Comparison of ENCODE assay signal across 12 mouse cellular contexts in genomic region chr14:55338010-55338409, GRCm38 (mm10).
DNase-seq lines count a peak whose midpoint lies in the region; ATAC-seq and TF ChIP-seq lines count a peak whose summit lies in the region.
"Had no signal": no experiment of that assay in that cellular context is flagged by ENCODE, and none has a peak within 500 bp of the region (broad histone marks: within the 10 kb centered on the region; RNA-seq: fewer than 3 reads in every experiment).

No protein-coding gene starts in this region.

- no peaks in the 10 kb centered on the region for H3K4me1 ChIP-seq in limb, embryonic 13.5 days
- H3K4me1 ChIP-seq: embryonic facial prominence, embryonic 13.5 days had no signal

- no peak overlapping the region for H3K4me3 ChIP-seq in layer of hippocampus, adult 2 months
- no peak overlapping the region for H3K4me3 ChIP-seq in limb, embryonic 13.5 days
- H3K4me3 ChIP-seq: embryonic facial prominence, embryonic 13.5 days; hindbrain, embryonic 10.5 days had no signal

- peak overlapping the region; percentile 68 for H3K27ac ChIP-seq in layer of hippocampus, adult 2 months
- peak overlapping the region; percentile 55; the same call in 1 of the 2 replicates for H3K27ac ChIP-seq in limb, embryonic 13.5 days
- H3K27ac ChIP-seq: embryonic facial prominence, embryonic 13.5 days; hindbrain, embryonic 10.5 days; macrophage had no signal

- ATAC-seq in limb, embryonic 13.5 days (ENCODE audit: low FRiP score, low read depth): no peak

- 63% methylated on average over 9 of the region's 9 CpGs for WGBS in limb, embryonic 13.5 days

- no peaks in the 10 kb centered on the region for H3K27me3 ChIP-seq in limb, embryonic 13.5 days
- H3K27me3 ChIP-seq: embryonic facial prominence, embryonic 13.5 days had no signal

- DNase-seq in adrenal gland, adult 2 months: peak; percentile 20
- no peak for DNase-seq in adrenal gland, postnatal 25 days
- DNase-seq in layer of hippocampus, adult 2 months (ENCODE audit: low spot score in 2 of 2): no peak
- DNase-seq in layer of hippocampus, postnatal 25 days (ENCODE audit: extremely low spot score in 1 of 2, low spot score in 1 of 2): no peak
- peak; percentile 54 for DNase-seq in cerebellum, adult 9-10 months
- no peak for DNase-seq in thymus, postnatal 14 days
- no peak for DNase-seq in left cerebral cortex, adult 18-20 months (ENCODE audit: low spot score in 2 of 2)
- DNase-seq: right cerebral cortex, postnatal 25 days had no signal

- TF ChIP-seq CTCF in layer of hippocampus, adult 2 months (conservative IDR thresholded peaks at IDR 0.05): no peak

- no peaks in the 10 kb centered on the region for H3K9me3 ChIP-seq in limb, embryonic 13.5 days
- H3K9me3 ChIP-seq: embryonic facial prominence, embryonic 13.5 days; hindbrain, embryonic 10.5 days had no signal

- no peak overlapping the region for H3K4me2 ChIP-seq in limb, embryonic 13.5 days (replicated peaks)
- H3K4me2 ChIP-seq: embryonic facial prominence, embryonic 13.5 days had no signal

- no peaks in the 10 kb centered on the region for H3K36me3 ChIP-seq in limb, embryonic 13.5 days
- H3K36me3 ChIP-seq: embryonic facial prominence, embryonic 13.5 days; hindbrain, embryonic 10.5 days had no signal

- H3K9ac ChIP-seq in limb, embryonic 13.5 days: no peak overlapping the region
- H3K9ac ChIP-seq: embryonic facial prominence, embryonic 13.5 days had no signal

Comparison
In these comparisons a context has a peak if more than half of its experiments do, and no peak if none do; other contexts are left out.
1. DNase-seq: peak in adrenal gland, adult 2 months (single experiment) and cerebellum, adult 9-10 months (single experiment); none in adrenal gland, postnatal 25 days (single experiment), layer of hippocampus, adult 2 months (0 of 2), layer of hippocampus, postnatal 25 days (0 of 2), thymus, postnatal 14 days (single experiment) and left cerebral cortex, adult 18-20 months (0 of 2).